In the genomic region with DNA sequence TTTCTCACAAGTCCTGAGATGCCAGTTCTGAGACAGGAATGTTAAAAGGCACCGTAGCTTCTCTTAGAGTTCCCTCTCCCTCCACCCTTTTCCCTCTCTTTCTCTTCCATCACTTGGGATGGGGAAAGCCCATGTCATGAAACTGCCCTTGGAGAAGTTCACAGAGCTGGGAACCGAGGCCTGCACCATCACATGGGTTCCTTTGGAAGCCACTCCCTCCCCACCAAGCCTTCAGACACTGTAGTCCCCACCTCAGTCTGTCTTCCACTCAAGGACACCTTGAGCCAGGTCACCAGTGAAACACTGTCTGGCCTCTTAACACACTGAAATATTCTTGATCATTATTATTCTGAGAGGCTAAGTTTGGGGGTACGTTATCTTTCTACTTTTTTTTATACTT, we compare ENCODE assay signal across 47 mouse cellular contexts. TPM values are rescaled to one million over a fixed set of nuclear protein-coding genes. Genes with fewer than 3 reads are reported as not detected.
"Had no signal": no experiment of that assay in that cellular context is flagged by ENCODE, and none has a peak within 500 bp of the region (broad histone marks: within the 10 kb centered on the region; RNA-seq: fewer than 3 reads in every experiment).

No protein-coding gene starts in this region.

- H3K9ac ChIP-seq: limb, embryonic 12.5 days; limb, embryonic 13.5 days; limb, embryonic 15.5 days; liver, embryonic 12.5 days; liver, embryonic 13.5 days; liver, embryonic 14.5 days; liver, embryonic 15.5 days; liver, postnatal 0 days; lung, embryonic 14.5 days; lung, embryonic 15.5 days; midbrain, embryonic 12.5 days; midbrain, embryonic 13.5 days; midbrain, embryonic 15.5 days; neural tube, embryonic 12.5 days had no signal

- H3K9me3 ChIP-seq: limb, embryonic 10.5 days; limb, embryonic 13.5 days; limb, embryonic 15.5 days; liver, embryonic 12.5 days; liver, embryonic 13.5 days; liver, embryonic 15.5 days; lung, embryonic 15.5 days; megakaryocyte, embryonic 14.5 days; midbrain, embryonic 10.5 days; midbrain, embryonic 12.5 days; midbrain, embryonic 13.5 days; midbrain, embryonic 15.5 days; neural tube, embryonic 12.5 days had no signal

- H3K4me3 ChIP-seq: limb, embryonic 10.5 days; limb, embryonic 12.5 days; limb, embryonic 13.5 days; limb, embryonic 15.5 days; liver, embryonic 12.5 days; liver, embryonic 13.5 days; liver, embryonic 15.5 days; lung, embryonic 15.5 days; megakaryocyte, embryonic 14.5 days; midbrain, embryonic 10.5 days; midbrain, embryonic 12.5 days; midbrain, embryonic 13.5 days; midbrain, embryonic 15.5 days; myocyte; neural tube, embryonic 12.5 days had no signal

- DNase-seq: left cerebral cortex, postnatal 4 days; liver; liver, embryonic 13.5 days; liver, postnatal 0 days; lung, adult 18-20 months; lung, adult 2 months; lung, embryonic 14.5 days; lung, postnatal 10 days; lung, postnatal 14 days; lung, postnatal 36 days; lung, postnatal 4 days; midbrain, embryonic 14.5 days had no signal

- H3K36me3 ChIP-seq: limb, embryonic 10.5 days; limb, embryonic 12.5 days; limb, embryonic 13.5 days; limb, embryonic 15.5 days; liver, embryonic 12.5 days; liver, embryonic 13.5 days; liver, embryonic 15.5 days; lung, embryonic 15.5 days; midbrain, embryonic 10.5 days; midbrain, embryonic 12.5 days; midbrain, embryonic 13.5 days; midbrain, embryonic 15.5 days; neural tube, embryonic 12.5 days had no signal

- H3K27ac ChIP-seq: limb, embryonic 10.5 days; limb, embryonic 12.5 days; limb, embryonic 13.5 days; limb, embryonic 15.5 days; liver, embryonic 12.5 days; liver, embryonic 13.5 days; liver, embryonic 14.5 days; liver, embryonic 15.5 days; lung, embryonic 15.5 days; macrophage; midbrain, embryonic 10.5 days; midbrain, embryonic 12.5 days; midbrain, embryonic 13.5 days; midbrain, embryonic 15.5 days; neural tube, embryonic 12.5 days had no signal

- H3K4me2 ChIP-seq: limb, embryonic 12.5 days; limb, embryonic 13.5 days; limb, embryonic 15.5 days; liver, embryonic 11.5 days; liver, embryonic 12.5 days; liver, embryonic 13.5 days; liver, embryonic 15.5 days; lung, embryonic 14.5 days; lung, embryonic 15.5 days; midbrain, embryonic 11.5 days; midbrain, embryonic 12.5 days; midbrain, embryonic 13.5 days; midbrain, embryonic 15.5 days; neural tube, embryonic 12.5 days had no signal

- H3K27me3 ChIP-seq: limb, embryonic 12.5 days; limb, embryonic 13.5 days; limb, embryonic 15.5 days; liver, embryonic 12.5 days; liver, embryonic 13.5 days; lung, embryonic 15.5 days; midbrain, embryonic 12.5 days; midbrain, embryonic 13.5 days; midbrain, embryonic 15.5 days; neural tube, embryonic 12.5 days had no signal

- ATAC-seq: liver, embryonic 12.5 days; liver, postnatal 0 days; lung, postnatal 0 days; midbrain, embryonic 13.5 days; midbrain, embryonic 15.5 days; midbrain, embryonic 16.5 days had no signal

- H3K4me1 ChIP-seq: neural tube, embryonic 12.5 days had no signal

RNA-seq across cellular contexts. Expression of a gene that starts 9.1 kb away (rescaled TPM):
- total RNA-seq: liver, adult 2 months; megakaryocyte progenitor cell, adult 5-6 weeks; megakaryocyte, adult 5-6 weeks; megakaryocyte-erythroid progenitor cell, adult 5-6 weeks; monocyte, adult 5-6 weeks had no signal
- polyA plus RNA-seq: liver, adult 2 months; liver, embryonic 13.5 days; liver, embryonic 14.5 days; liver, embryonic 15.5 days; liver, embryonic 16.5 days; liver, postnatal 0 days; macrophage; myocyte had no signal

RNA-seq across cellular contexts. Expression of a gene that starts 38.9 kb away (rescaled TPM):
- total RNA-seq: left cerebral cortex, postnatal 10 days; left cerebral cortex, postnatal 14 days; left cerebral cortex, postnatal 25 days; left cerebral cortex, postnatal 36 days; left cerebral cortex, postnatal 4 days; liver, adult 2 months; megakaryocyte progenitor cell, adult 5-6 weeks; megakaryocyte-erythroid progenitor cell, adult 5-6 weeks; midbrain, postnatal 0 days had no signal
- polyA plus RNA-seq: limb, embryonic 10.5 days; limb, embryonic 11.5 days; limb, embryonic 12.5 days; limb, embryonic 13.5 days; limb, embryonic 14.5 days; limb, embryonic 15.5 days; liver, adult 2 months; liver, embryonic 11.5 days; liver, embryonic 12.5 days; liver, embryonic 13.5 days; liver, embryonic 14.5 days; liver, embryonic 15.5 days; liver, embryonic 16.5 days; liver, postnatal 0 days; lung, embryonic 14.5 days; lung, embryonic 15.5 days; lung, embryonic 16.5 days; lung, postnatal 0 days; macrophage; midbrain, embryonic 10.5 days; midbrain, embryonic 11.5 days; midbrain, embryonic 12.5 days; midbrain, embryonic 13.5 days; midbrain, embryonic 14.5 days; midbrain, embryonic 15.5 days; midbrain, embryonic 16.5 days; midbrain, postnatal 0 days; neural tube, embryonic 11.5 days; neural tube, embryonic 12.5 days had no signal

RNA-seq across cellular contexts. Expression of a gene that starts 58.3 kb away (rescaled TPM):
- total RNA-seq: megakaryocyte progenitor cell, adult 5-6 weeks; megakaryocyte, adult 5-6 weeks; monocyte, adult 5-6 weeks had no signal
- polyA plus RNA-seq: macrophage had no signal
